Mouse (Mus musculus): ENCODE measurements around the gene Rpgrip1.
A peak's percentile ranks its signal among the peaks of the same experiment; 100 is the strongest.

GRCm38 (mm10) chr14:52190740-52191359 lies 80.3 kb downstream of the Rpgrip1 start:
- TF ChIP-seq CTCF (IDR thresholded peaks at IDR 0.05; ENCODE audit: borderline replicate concordance, insufficient read depth, low read length) (peak; percentile 42; the same call in 1 of the 2 replicates), POLR2A (IDR thresholded peaks at IDR 0.05; ENCODE audit: low read depth, low read length) (no peak)

All from embryonic fibroblast, embryonic 13.5 days (primary cell).